Mouse (Mus musculus): ENCODE measurements around the gene Faap100. TPM values are rescaled to one million over a fixed set of nuclear protein-coding genes. Genes with fewer than 3 reads are reported as not detected.

The Faap100 gene
- total and polyA plus RNA-seq, 2 experiments from 2014 or later: 109 to 180 TPM

DNA sequence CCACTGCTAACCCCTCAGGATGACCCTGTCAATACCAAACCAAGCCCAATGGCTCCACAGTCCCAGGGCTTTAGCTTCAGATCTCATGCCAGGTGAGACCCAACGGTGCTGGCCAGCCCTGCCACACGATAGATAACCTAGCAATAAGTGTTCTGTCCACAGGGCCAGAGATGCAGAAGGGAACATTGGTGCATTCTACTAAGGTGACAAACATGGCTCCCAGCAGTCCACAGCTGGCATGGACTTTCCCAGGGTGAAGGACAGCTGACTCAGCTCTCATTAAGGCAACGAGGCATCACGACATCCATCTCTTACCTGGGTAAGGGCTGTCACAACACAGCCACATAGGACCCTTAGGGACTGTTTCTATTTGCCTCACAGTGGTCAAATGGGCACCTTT is 2.6 kb upstream of the Faap100 start:
- 93% methylated on average over 4 of the region's 4 CpGs for WGBS
- peaks cover 59% of the 10 kb centered on the region for H3K36me3 ChIP-seq (ENCODE audit: insufficient read depth, low read length)
- DNase-seq (ENCODE audit: low spot score): no peak

DNA sequence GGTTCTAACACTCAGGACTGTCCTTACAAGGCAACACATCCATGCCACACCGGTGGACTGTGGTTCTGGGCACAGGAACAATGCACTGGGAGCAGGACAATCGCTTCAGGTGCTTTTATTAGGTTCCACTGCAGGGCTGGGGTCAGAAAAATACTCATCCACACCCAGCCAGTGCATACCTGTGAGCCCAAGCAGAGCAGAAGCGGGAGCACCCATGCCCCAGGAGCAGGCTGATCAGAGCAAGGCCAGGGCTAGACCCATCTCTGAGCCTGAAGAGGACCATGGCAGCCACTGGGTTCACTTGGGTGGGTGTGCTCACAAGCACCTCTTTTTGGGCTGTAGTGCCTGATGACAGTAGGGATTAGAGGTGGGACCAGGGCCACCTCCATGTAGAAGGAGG is 1.7 kb upstream of the Faap100 start:
- H3K4me3 ChIP-seq (ENCODE audit: low read depth, low read length): no peak overlapping the region
- DNase-seq (ENCODE audit: low spot score) (no peak), ATAC-seq (ENCODE audit: low FRiP score) (no peak)
- H3K4me2 ChIP-seq (ENCODE audit: low read depth, low read length, poor library complexity, severe bottlenecking): no peak overlapping the region
- WGBS: 95% methylated on average over 3 of the region's 3 CpGs
- TF ChIP-seq CTCF (IDR thresholded peaks at IDR 0.05): no peak
- H3K9ac ChIP-seq (replicated peaks; ENCODE audit: low read length, poor library complexity, severe bottlenecking): no peak overlapping the region
- peaks cover 10% of the 10 kb centered on the region for H3K4me1 ChIP-seq (ENCODE audit: insufficient read depth, low read length)
- no peaks in the 10 kb centered on the region for H3K27me3 ChIP-seq (ENCODE audit: insufficient read depth, low read length)
- H3K9me3 ChIP-seq (ENCODE audit: low read length): no peaks in the 10 kb centered on the region
- peaks cover 58% of the 10 kb centered on the region for H3K36me3 ChIP-seq (ENCODE audit: insufficient read depth, low read length)
- H3K27ac ChIP-seq (ENCODE audit: low read depth, low read length): no peak overlapping the region

More for the DNA sequence above, 2.6 kb upstream of the Faap100 start:
- Histone ChIP-seq H3K9ac (replicated peaks; ENCODE audit: low read length, poor library complexity, severe bottlenecking) (no peak overlapping the region), H3K9me3 (ENCODE audit: low read length) (no peaks in the 10 kb centered on the region), H3K4me3 (ENCODE audit: low read depth, low read length) (no peak overlapping the region), H3K27me3 (ENCODE audit: insufficient read depth, low read length) (no peaks in the 10 kb centered on the region), H3K27ac (ENCODE audit: low read depth, low read length) (no peak overlapping the region), H3K4me1 (ENCODE audit: insufficient read depth, low read length) (peaks cover 10% of the 10 kb centered on the region), H3K4me2 (ENCODE audit: low read depth, low read length, poor library complexity, severe bottlenecking) (no peak overlapping the region)
- no peak for ATAC-seq (ENCODE audit: low FRiP score)
- TF ChIP-seq CTCF (IDR thresholded peaks at IDR 0.05): no peak

DNA sequence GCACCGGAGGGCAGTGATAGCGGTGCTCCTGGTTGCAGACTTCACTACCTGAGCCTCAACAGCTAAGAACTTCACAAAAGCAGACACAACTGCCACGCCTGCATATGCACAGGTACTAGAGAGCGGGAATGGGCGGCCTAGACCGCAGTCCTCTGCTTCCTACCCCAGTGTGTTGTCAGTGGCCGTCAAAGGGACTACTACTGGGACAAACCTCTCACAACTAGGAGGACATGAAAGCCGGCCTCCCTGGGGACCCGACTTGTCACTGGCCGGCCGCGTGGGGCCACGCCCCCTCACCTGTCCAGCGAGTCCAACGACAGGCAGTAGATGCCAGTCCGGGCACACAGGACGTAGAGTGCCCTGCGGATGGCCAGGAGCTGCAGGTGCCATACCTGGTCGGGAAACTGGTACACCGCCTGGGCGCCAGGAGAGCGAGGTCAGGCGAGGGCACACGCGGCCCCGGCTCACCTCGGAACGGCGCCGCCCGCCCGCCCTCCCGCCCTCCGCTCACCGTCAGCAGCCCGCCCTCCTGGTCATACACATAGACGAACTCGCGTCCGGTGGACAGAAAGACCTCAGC is 443 bp downstream of the Faap100 start:
- Histone ChIP-seq H3K36me3 (ENCODE audit: insufficient read depth, low read length) (peaks cover 61% of the 10 kb centered on the region), H3K4me3 (ENCODE audit: low read depth, low read length) (peak overlapping the region; percentile 87), H3K27me3 (ENCODE audit: insufficient read depth, low read length) (no peaks in the 10 kb centered on the region), H3K9ac (replicated peaks; ENCODE audit: low read length, poor library complexity, severe bottlenecking) (peak overlapping the region; percentile 86), H3K4me1 (ENCODE audit: insufficient read depth, low read length) (peaks cover 10% of the 10 kb centered on the region), H3K4me2 (ENCODE audit: low read depth, low read length, poor library complexity, severe bottlenecking) (peak overlapping the region; percentile 93), H3K9me3 (ENCODE audit: low read length) (no peaks in the 10 kb centered on the region), H3K27ac (ENCODE audit: low read depth, low read length) (peak overlapping the region; percentile 80)
- ATAC-seq (ENCODE audit: low FRiP score): peak; percentile 28; the same call in 1 of the 2 replicates
- TF ChIP-seq CTCF (IDR thresholded peaks at IDR 0.05): no peak
- WGBS: 2% methylated on average over 40 of the region's 40 CpGs
- peak; percentile 67 for DNase-seq (ENCODE audit: low spot score)

DNA sequence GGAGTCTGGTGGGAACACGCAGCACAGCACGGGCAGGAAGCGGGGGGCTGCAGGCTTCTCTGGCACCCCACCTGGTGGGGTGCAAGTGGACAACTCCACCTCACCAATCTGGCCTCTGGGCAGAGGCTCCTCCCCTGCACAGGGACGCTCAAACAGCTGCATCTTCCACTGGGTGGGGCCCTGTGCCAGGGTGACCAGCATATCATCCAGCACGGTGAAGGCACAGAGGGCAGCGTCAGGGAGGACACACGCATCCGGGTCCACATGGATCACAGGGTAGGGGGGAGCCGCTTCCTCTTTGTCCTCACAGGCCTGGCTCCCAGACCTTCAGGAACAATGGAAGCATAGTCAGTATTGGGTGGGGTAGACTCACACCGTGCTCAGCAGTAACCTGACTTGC is 1.2 kb downstream of the Faap100 start:
- H3K27ac ChIP-seq (ENCODE audit: low read depth, low read length): peak overlapping the region; percentile 80
- peak overlapping the region; percentile 87 for H3K4me3 ChIP-seq (ENCODE audit: low read depth, low read length)
- 57% methylated on average over 10 of the region's 10 CpGs for WGBS
- no peaks in the 10 kb centered on the region for H3K9me3 ChIP-seq (ENCODE audit: low read length)
- ATAC-seq (ENCODE audit: low FRiP score) (no peak), DNase-seq (ENCODE audit: low spot score) (no peak)
- no peak for TF ChIP-seq CTCF (IDR thresholded peaks at IDR 0.05)
- peak overlapping the region; percentile 86 for H3K9ac ChIP-seq (replicated peaks; ENCODE audit: low read length, poor library complexity, severe bottlenecking)
- peaks cover 10% of the 10 kb centered on the region for H3K4me1 ChIP-seq (ENCODE audit: insufficient read depth, low read length)
- H3K4me2 ChIP-seq (ENCODE audit: low read depth, low read length, poor library complexity, severe bottlenecking): peak overlapping the region; percentile 93
- H3K36me3 ChIP-seq (ENCODE audit: insufficient read depth, low read length): peaks cover 61% of the 10 kb centered on the region
- H3K27me3 ChIP-seq (ENCODE audit: insufficient read depth, low read length): no peaks in the 10 kb centered on the region

DNA sequence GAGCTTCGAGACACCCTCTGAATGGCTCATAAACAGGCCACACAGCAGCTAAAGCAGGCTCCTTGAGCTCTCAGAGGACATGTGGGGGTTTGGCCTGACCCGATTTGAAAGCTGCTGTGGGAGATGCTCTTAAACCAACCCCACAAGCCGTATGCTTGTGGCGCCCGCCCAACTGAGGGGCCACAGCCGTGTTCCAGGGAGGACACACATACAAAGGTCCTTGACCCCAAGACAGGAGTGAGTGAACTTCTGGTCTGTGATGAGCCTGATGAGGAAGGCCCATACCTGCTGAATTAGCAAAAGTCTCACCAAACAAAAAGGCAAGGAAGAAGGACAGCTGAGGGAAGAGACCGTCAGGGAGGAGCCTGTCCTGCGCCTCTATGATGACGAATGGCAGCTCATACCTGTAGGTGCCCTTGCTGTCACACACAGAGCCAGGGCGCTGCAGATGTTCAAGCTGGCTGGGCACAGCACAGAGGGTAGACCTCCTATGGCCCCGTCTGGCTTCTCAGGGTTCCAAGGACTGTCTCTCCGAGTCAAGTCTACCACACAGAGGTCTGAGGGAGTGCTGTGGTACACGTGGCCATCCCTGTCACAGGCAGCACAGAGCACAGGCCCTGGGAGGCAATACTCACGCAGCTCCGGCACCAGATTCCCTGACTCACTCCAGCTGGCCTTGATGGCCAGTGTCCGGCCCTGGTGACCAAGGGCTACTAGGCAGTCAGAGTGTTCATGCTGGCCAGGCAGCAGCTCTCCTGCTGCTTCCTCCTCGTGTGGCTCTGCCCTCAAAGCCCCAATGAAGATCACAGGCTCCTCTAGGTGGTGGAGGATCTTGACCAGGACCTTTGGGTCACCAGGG is 2.0 kb downstream of the Faap100 start:
- Histone ChIP-seq H3K4me3 (ENCODE audit: low read depth, low read length) (peak overlapping the region; percentile 87; the same call in 1 of the 2 replicates), H3K27me3 (ENCODE audit: insufficient read depth, low read length) (no peaks in the 10 kb centered on the region), H3K9me3 (ENCODE audit: low read length) (no peaks in the 10 kb centered on the region), H3K27ac (ENCODE audit: low read depth, low read length) (no peak overlapping the region), H3K9ac (replicated peaks; ENCODE audit: low read length, poor library complexity, severe bottlenecking) (0 out of 2 replicates have a peak overlapping the region, but pooled peaks have one; percentile 36), H3K36me3 (ENCODE audit: insufficient read depth, low read length) (peaks cover 61% of the 10 kb centered on the region), H3K4me1 (ENCODE audit: insufficient read depth, low read length) (peaks cover 10% of the 10 kb centered on the region), H3K4me2 (ENCODE audit: low read depth, low read length, poor library complexity, severe bottlenecking) (peak overlapping the region; percentile 93)
- TF ChIP-seq CTCF (IDR thresholded peaks at IDR 0.05): no peak
- 88% methylated on average over 17 of the region's 17 CpGs for WGBS
- no peak for ATAC-seq (ENCODE audit: low FRiP score)
- no peak for DNase-seq (ENCODE audit: low spot score)

DNA sequence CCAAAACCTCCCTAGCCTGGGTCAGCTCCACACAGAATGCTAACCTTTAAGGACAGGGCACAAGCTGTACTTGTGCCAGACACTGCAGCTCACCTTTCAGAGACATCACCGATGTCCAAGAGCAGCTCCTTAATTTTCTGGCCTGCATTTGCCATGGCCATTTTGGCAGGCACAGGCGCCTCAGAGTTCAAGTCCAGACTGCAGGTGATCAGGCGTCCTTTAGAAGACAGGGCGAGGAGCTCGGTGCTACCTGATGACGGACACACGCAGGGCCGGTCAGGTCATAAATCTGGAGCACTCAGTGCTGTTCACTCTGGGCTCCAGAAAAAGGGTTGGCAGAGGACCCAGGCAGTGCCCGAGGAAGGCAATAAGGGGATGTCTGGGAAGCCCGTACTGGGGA is 3.2 kb downstream of the Faap100 start:
- Histone ChIP-seq H3K9ac (replicated peaks; ENCODE audit: low read length, poor library complexity, severe bottlenecking) (no peak overlapping the region), H3K27ac (ENCODE audit: low read depth, low read length) (no peak overlapping the region), H3K4me1 (ENCODE audit: insufficient read depth, low read length) (peaks cover 10% of the 10 kb centered on the region), H3K4me3 (ENCODE audit: low read depth, low read length) (no peak overlapping the region), H3K4me2 (ENCODE audit: low read depth, low read length, poor library complexity, severe bottlenecking) (no peak overlapping the region), H3K27me3 (ENCODE audit: insufficient read depth, low read length) (no peaks in the 10 kb centered on the region), H3K9me3 (ENCODE audit: low read length) (no peaks in the 10 kb centered on the region), H3K36me3 (ENCODE audit: insufficient read depth, low read length) (peaks cover 59% of the 10 kb centered on the region)
- 96% methylated on average over 10 of the region's 10 CpGs for WGBS
- no peak for ATAC-seq (ENCODE audit: low FRiP score)
- TF ChIP-seq CTCF (IDR thresholded peaks at IDR 0.05): no peak
- DNase-seq (ENCODE audit: low spot score): no peak
